Mouse (Mus musculus) erythroblast, embryonic 14.5 days (primary cell): ENCODE data around the gene Ms4a4b.

Experiments used
- GATA1 ChIP-seq: IDR thresholded peaks from 2 replicates; pipeline ENCODE4 v1.6.1; 2012; ENCODE audit warnings: low read length, inconsistent platforms, mixed read lengths
- TAL1 ChIP-seq: IDR thresholded peaks from 3 replicates; pipeline ENCODE4 v1.6.1; 2012; ENCODE audit warnings: low read length, inconsistent platforms, mixed read lengths

DNA sequence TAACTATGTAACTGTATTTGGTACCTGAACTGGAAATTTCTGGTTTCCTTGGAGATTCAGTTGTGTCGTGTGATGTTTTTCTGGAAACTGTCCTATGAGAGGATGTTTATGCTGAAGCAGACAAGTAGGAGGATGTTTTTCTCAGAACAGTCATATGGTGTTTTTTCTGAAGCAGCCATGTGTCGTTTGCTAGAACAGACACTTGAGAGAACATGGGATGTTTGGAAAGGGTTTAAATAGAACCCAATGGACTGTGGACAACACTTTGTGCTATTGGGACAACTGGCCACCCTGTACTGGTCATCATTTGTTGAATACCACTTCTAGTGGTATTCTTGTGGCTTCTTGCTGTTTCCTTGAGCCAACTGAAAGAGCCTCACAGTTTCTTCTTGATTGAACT is 42.4 kb downstream of the Ms4a4b start, which contains the start of gene Gm8369:
- TF ChIP-seq TAL1 = no peak
- no peak for TF ChIP-seq GATA1
